Mouse (Mus musculus) thymus, adult 2 months (tissue): ENCODE data around the gene Pla2g2e.

Experiments used
- CTCF ChIP-seq: fragments of 200-500 bp; IDR thresholded peaks from 2 replicates; pipeline ENCODE4 v1.5.1; 2012; ENCODE audit warnings: mild to moderate bottlenecking, control low read depth, low read length, moderate library complexity, borderline replicate concordance; ENCODE audit not compliant: control insufficient read depth, poor library complexity, insufficient read depth; ENCODE audit errors: extremely low read depth
- POLR2A ChIP-seq: fragments of 200-500 bp; IDR thresholded peaks from 2 replicates; pipeline ENCODE4 v1.6.1; 2012; ENCODE audit warnings: mild to moderate bottlenecking, low read length, control low read depth, moderate library complexity; ENCODE audit not compliant: control insufficient read depth, poor library complexity, insufficient read depth; ENCODE audit errors: extremely low read depth

- no peak for TF ChIP-seq CTCF
- no peak for TF ChIP-seq POLR2A
Measured at GRCm38 (mm10) chr4:138875986-138876385, 1.8 kb upstream of the Pla2g2e start.
